In genomic region chr14:54913343-54913742, GRCm38 (mm10) we compare ENCODE assay signal across 9 mouse cellular contexts. TPM values are rescaled to one million over a fixed set of nuclear protein-coding genes. Genes with fewer than 3 reads are reported as not detected.
DNase-seq lines count a peak whose midpoint lies in the region; ATAC-seq lines count a peak whose summit lies in the region.
"Had no signal": no experiment of that assay in that cellular context is flagged by ENCODE, and none has a peak within 500 bp of the region (broad histone marks: within the 10 kb centered on the region; RNA-seq: fewer than 3 reads in every experiment).

No protein-coding gene starts in this region.

- no peak for ATAC-seq in heart, embryonic 12.5 days (ENCODE audit: insufficient number of reproducible peaks, low FRiP score)
- ATAC-seq in forebrain, embryonic 16.5 days, result no peak; the same call in 1 of the 2 replicates
- ATAC-seq in liver, embryonic 15.5 days (ENCODE audit: insufficient read depth), result no peak

- H3K9me3 ChIP-seq in heart, embryonic 12.5 days (replicated peaks), result no peaks in the 10 kb centered on the region
- no peaks in the 10 kb centered on the region for H3K9me3 ChIP-seq in forebrain, embryonic 16.5 days (ENCODE audit: control insufficient read depth, low read length)
- H3K9me3 ChIP-seq in liver, embryonic 15.5 days (replicated peaks), result no peaks in the 10 kb centered on the region

- peak overlapping the region; percentile 99 for H3K4me2 ChIP-seq in heart, embryonic 12.5 days
- H3K4me2 ChIP-seq in forebrain, embryonic 16.5 days (ENCODE audit: low read length), result peak overlapping the region; percentile 97
- H3K4me2 ChIP-seq in liver, embryonic 15.5 days, result peak overlapping the region; percentile 73

- peaks cover 25% of the 10 kb centered on the region for H3K36me3 ChIP-seq in heart, embryonic 12.5 days
- H3K36me3 ChIP-seq in forebrain, embryonic 16.5 days (ENCODE audit: control insufficient read depth, insufficient read depth), result peaks cover 10% of the 10 kb centered on the region
- H3K36me3 ChIP-seq in liver, embryonic 15.5 days (replicated peaks), result no peaks in the 10 kb centered on the region

- H3K27ac ChIP-seq in heart, embryonic 12.5 days (ENCODE audit: poor library complexity, severe bottlenecking), result no peak overlapping the region
- peak overlapping the region; percentile 87 for H3K27ac ChIP-seq in forebrain, embryonic 16.5 days (ENCODE audit: low read length)
- no peak overlapping the region for H3K27ac ChIP-seq in liver, embryonic 15.5 days (replicated peaks)

- H3K9ac ChIP-seq in heart, embryonic 12.5 days, result peak overlapping the region; percentile 93
- peak overlapping the region; percentile 98 for H3K9ac ChIP-seq in forebrain, embryonic 16.5 days (replicated peaks; ENCODE audit: low read depth, low read length)
- H3K9ac ChIP-seq in liver, embryonic 15.5 days, result 0 out of 2 replicates have a peak overlapping the region, but pooled peaks have one; percentile 35

- DNase-seq in heart, adult 8-10 months (ENCODE audit: low spot score), result no peak
- peak; percentile 44 for DNase-seq in brain, adult 2 months (ENCODE audit: low read depth, low spot score)
- no peak for DNase-seq in right cerebral cortex, postnatal 25 days
- no peak for DNase-seq in adrenal gland, postnatal 36 days
- no peak for DNase-seq in spleen, adult 18-20 months

- 16% methylated on average over 10 of the region's 10 CpGs for WGBS in heart, embryonic 12.5 days
- 14% methylated on average over 10 of the region's 10 CpGs for whole genome bisulfite sequencing in forebrain, embryonic 16.5 days
- 27% methylated on average over 10 of the region's 10 CpGs for WGBS in liver, embryonic 15.5 days (ENCODE audit: insufficient replicate concordance)

- H3K4me1 ChIP-seq in heart, embryonic 12.5 days (replicated peaks), result peaks cover 33% of the 10 kb centered on the region
- peaks cover 27% of the 10 kb centered on the region for H3K4me1 ChIP-seq in forebrain, embryonic 16.5 days (replicated peaks; ENCODE audit: control insufficient read depth, insufficient read depth, low read length)
- H3K4me1 ChIP-seq in liver, embryonic 15.5 days (replicated peaks), result peaks cover 3% of the 10 kb centered on the region

- peaks cover 8% of the 10 kb centered on the region; the same call in 1 of the 2 replicates for H3K27me3 ChIP-seq in heart, embryonic 12.5 days (replicated peaks)
- H3K27me3 ChIP-seq in forebrain, embryonic 16.5 days (replicated peaks; ENCODE audit: control insufficient read depth, insufficient read depth, low read length), result no peaks in the 10 kb centered on the region
- H3K27me3 ChIP-seq in liver, embryonic 15.5 days, result peaks cover 73% of the 10 kb centered on the region

- H3K4me3 ChIP-seq in heart, embryonic 12.5 days, result peak overlapping the region; percentile 92
- peak overlapping the region; percentile 89 for H3K4me3 ChIP-seq in forebrain, embryonic 16.5 days (replicated peaks; ENCODE audit: low read length)
- peak overlapping the region; percentile 57 for H3K4me3 ChIP-seq in liver, embryonic 15.5 days (replicated peaks)
- H3K4me3 ChIP-seq: myocyte had no signal

RNA-seq across cellular contexts. Expression of gene Slc22a17, which starts 0.4 kb away (rescaled TPM):
- 47.1 and 50.8 TPM in 2 replicates for polyA plus RNA-seq in heart, embryonic 12.5 days (2016; fragmentation: Nextera tagmentation; extraction: Ambion mirVana)
- 1 to 10 TPM; 1.7 to 3.6 (median 2.6) TPM for total RNA-seq in heart, adult 8-10 months (2022)
- 128 and 185 TPM in 2 replicates for polyA plus RNA-seq in forebrain, embryonic 16.5 days (2015; fragmentation: Nextera tagmentation; extraction: Ambion mirVana)
- polyA plus RNA-seq in liver, embryonic 15.5 days (2015; fragmentation: Nextera tagmentation; extraction: Ambion mirVana), result 2.2 TPM in 2 replicates
- total RNA-seq in adrenal gland, postnatal 36 days (2021), result 10 to 100 TPM; 28.0 to 37.6 TPM

RNA-seq across cellular contexts. Expression of gene Efs, which starts 12.6 kb away (rescaled TPM):
- 15.0 and 16.7 TPM in 2 replicates for polyA plus RNA-seq in heart, embryonic 12.5 days (2016; fragmentation: Nextera tagmentation; extraction: Ambion mirVana)
- 1 to 10 TPM; 1.6 to 2.6 (median 2.2) TPM for total RNA-seq in heart, adult 8-10 months (2022)
- 24.2 and 28.7 TPM in 2 replicates for polyA plus RNA-seq in forebrain, embryonic 16.5 days (2015; fragmentation: Nextera tagmentation; extraction: Ambion mirVana)
- 0.62 and 0.63 TPM in 2 replicates for polyA plus RNA-seq in liver, embryonic 15.5 days (2015; fragmentation: Nextera tagmentation; extraction: Ambion mirVana)
- total RNA-seq in adrenal gland, postnatal 36 days (2021), result 1 to 10 TPM; 2.5 to 3.0 TPM

RNA-seq across cellular contexts. Expression of gene Il25, which starts 19.2 kb away (rescaled TPM):
- not detected in 2 replicates for polyA plus RNA-seq in heart, embryonic 12.5 days (2016; fragmentation: Nextera tagmentation; extraction: Ambion mirVana)
- not detected for total RNA-seq in heart, adult 8-10 months (2022)
- polyA plus RNA-seq in forebrain, embryonic 16.5 days (2015; fragmentation: Nextera tagmentation; extraction: Ambion mirVana), result 0.46 and 0.53 TPM in 2 replicates
- polyA plus RNA-seq in liver, embryonic 15.5 days (2015; fragmentation: Nextera tagmentation; extraction: Ambion mirVana), result not detected in 2 replicates
- not detected for total RNA-seq in adrenal gland, postnatal 36 days (2021)

RNA-seq across cellular contexts. Expression of gene Pabpn1, which starts 21.0 kb away (rescaled TPM):
- polyA plus RNA-seq in heart, embryonic 12.5 days (2016; fragmentation: Nextera tagmentation; extraction: Ambion mirVana), result 96.3 and 101 TPM in 2 replicates
- 10 to 100 TPM; 37.3 to 54.4 (median 50.2) TPM for total RNA-seq in heart, adult 8-10 months (2022)
- 122 and 150 TPM in 2 replicates for polyA plus RNA-seq in forebrain, embryonic 16.5 days (2015; fragmentation: Nextera tagmentation; extraction: Ambion mirVana)
- polyA plus RNA-seq in liver, embryonic 15.5 days (2015; fragmentation: Nextera tagmentation; extraction: Ambion mirVana), result 38.6 and 46.2 TPM in 2 replicates
- 100 to 1,000 TPM; 167 to 173 TPM for total RNA-seq in adrenal gland, postnatal 36 days (2021)

RNA-seq across cellular contexts. Expression of gene Cmtm5, which starts 22.7 kb away (rescaled TPM):
- polyA plus RNA-seq in heart, embryonic 12.5 days (2016; fragmentation: Nextera tagmentation; extraction: Ambion mirVana), result 0.57 and 0.89 TPM in 2 replicates
- 1 to 10 TPM in 1 of 4 experiments, under 1 TPM in 1, not detected in 2; 0.41 to 1.2 TPM for total RNA-seq in heart, adult 8-10 months (2022)
- polyA plus RNA-seq in forebrain, embryonic 16.5 days (2015; fragmentation: Nextera tagmentation; extraction: Ambion mirVana), result 3.7 and 4.0 TPM in 2 replicates
- 0.18 TPM in 1 of 2 replicates, not detected in the other for polyA plus RNA-seq in liver, embryonic 15.5 days (2015; fragmentation: Nextera tagmentation; extraction: Ambion mirVana)
- under 1 TPM; 0.46 to 0.83 TPM for total RNA-seq in adrenal gland, postnatal 36 days (2021)
- polyA plus RNA-seq: myocyte had no signal

Comparison
In these comparisons a context has a peak if more than half of its experiments do, and no peak if none do; other contexts are left out.
1. H3K9ac ChIP-seq: peak in every context shown above with its lines; median percentile 98 in forebrain, embryonic 16.5 days; 93 in heart, embryonic 12.5 days; 35 in liver, embryonic 15.5 days.
2. RNA of gene Slc22a17, which starts 0.4 kb away (polyA plus RNA-seq): 128 to 185 TPM in forebrain, embryonic 16.5 days and 47.1 to 50.8 TPM in heart, embryonic 12.5 days; 2.2 TPM in liver, embryonic 15.5 days; every median in the first group is over 10 times any median in the second.
3. Peak in every context shown above with its lines, with median percentiles within 50 percentile points of each other: H3K4me2 ChIP-seq and H3K4me3 ChIP-seq.